Mouse (Mus musculus) bone marrow, adult 2 months (tissue): ENCODE data around the gene Gm826.

Experiments used
- CTCF ChIP-seq: fragments of 200-500 bp; IDR thresholded peaks from 2 replicates; pipeline ENCODE4 v1.5.1; 2011; ENCODE audit warnings: low read length, control low read depth; ENCODE audit not compliant: control insufficient read depth, insufficient read depth
- POLR2A ChIP-seq: fragments of 200-500 bp; IDR thresholded peaks from 2 replicates; pipeline ENCODE4 v1.6.1; 2011; ENCODE audit warnings: low read depth, mild to moderate bottlenecking, control low read depth, low read length, borderline replicate concordance; ENCODE audit not compliant: control insufficient read depth

GRCm38 (mm10) chr2:160348796-160349195 lies 14.8 kb upstream of the Gm826 start:
- TF ChIP-seq CTCF (no peak), POLR2A (no peak)
